Comparison of ENCODE assay signal across 8 mouse cellular contexts in genomic region chr3:51415098-51416072, GRCm38 (mm10). TPM values are rescaled to one million over a fixed set of nuclear protein-coding genes. Genes with fewer than 3 reads are reported as not detected.
DNase-seq lines count a peak whose midpoint lies in the region; ATAC-seq and TF ChIP-seq lines count a peak whose summit lies in the region.

Naa15 (plus strand) TSS chr3:51415148.

- H3K27me3 ChIP-seq in C2C12 (ENCODE audit: control insufficient read depth, insufficient read depth, insufficient read length), result no peaks in the 10 kb centered on the region
- no peaks in the 10 kb centered on the region for H3K27me3 ChIP-seq in erythroblast, embryonic 14.5 days (ENCODE audit: control insufficient read depth)
- H3K27me3 ChIP-seq in heart, embryonic 13.5 days (replicated peaks), result no peaks in the 10 kb centered on the region
- H3K27me3 ChIP-seq in liver, embryonic 12.5 days (replicated peaks), result no peaks in the 10 kb centered on the region
- no peaks in the 10 kb centered on the region for H3K27me3 ChIP-seq in stomach, embryonic 15.5 days (replicated peaks)

- peak; percentile 85 for ATAC-seq in heart, embryonic 13.5 days (ENCODE audit: extremely low read depth, insufficient number of reproducible peaks, low FRiP score, low TSS enrichment)
- ATAC-seq in liver, embryonic 12.5 days, result peak; percentile 89
- ATAC-seq in stomach, embryonic 15.5 days (ENCODE audit: insufficient read depth, low FRiP score, low read depth), result peak; percentile 93

- peak; percentile 98 for DNase-seq in brain, embryonic 14.5 days (ENCODE audit: low read depth)
- peak; percentile 97 for DNase-seq in kidney, postnatal 10 days
- peak; percentile 90 to 93 for DNase-seq in natural killer cell, adult 2 months (ENCODE audit: low spot score in 2 of 2)

- peaks cover 51% of the 10 kb centered on the region for H3K79me3 ChIP-seq in C2C12 (ENCODE audit: low read depth)

- peak within 1 kb of the TSS; percentile 95 for H3K27ac ChIP-seq in heart, embryonic 13.5 days (replicated peaks)
- peak within 1 kb of the TSS; percentile 97 for H3K27ac ChIP-seq in liver, embryonic 12.5 days
- H3K27ac ChIP-seq in stomach, embryonic 15.5 days, result peak within 1 kb of the TSS; percentile 95

- H3K79me2 ChIP-seq in C2C12 (ENCODE audit: control insufficient read depth, insufficient read depth), result peaks cover 62% of the 10 kb centered on the region

- peaks cover 28% of the 10 kb centered on the region for H3K36me3 ChIP-seq in C2C12 (ENCODE audit: control insufficient read depth, insufficient read depth)
- peaks cover 18% of the 10 kb centered on the region for H3K36me3 ChIP-seq in erythroblast, embryonic 14.5 days (ENCODE audit: control insufficient read depth)
- H3K36me3 ChIP-seq in heart, embryonic 13.5 days, result no peaks in the 10 kb centered on the region; the same call in 1 of the 2 replicates
- H3K36me3 ChIP-seq in liver, embryonic 12.5 days, result peaks cover 8% of the 10 kb centered on the region; the same call in 1 of the 2 replicates
- H3K36me3 ChIP-seq in stomach, embryonic 15.5 days, result no peaks in the 10 kb centered on the region

- TF ChIP-seq POLR2A in brain, embryonic 14.5 days (IDR thresholded peaks at IDR 0.05; ENCODE audit: borderline replicate concordance, extremely low read depth, insufficient read depth, insufficient read length, poor library complexity, severe bottlenecking), result peak; percentile 93

- peak within 1 kb of the TSS; percentile 96 for H3ac ChIP-seq in C2C12 (ENCODE audit: control insufficient read depth, insufficient read length, low read depth)

- H3K9ac ChIP-seq in heart, embryonic 13.5 days, result peak within 1 kb of the TSS; percentile 99
- H3K9ac ChIP-seq in liver, embryonic 12.5 days, result peak within 1 kb of the TSS; percentile 99
- peak within 1 kb of the TSS; percentile 92 for H3K9ac ChIP-seq in stomach, embryonic 15.5 days

- peak within 1 kb of the TSS; percentile 86 for H3K4me2 ChIP-seq in heart, embryonic 13.5 days
- H3K4me2 ChIP-seq in liver, embryonic 12.5 days, result peak within 1 kb of the TSS; percentile 85
- H3K4me2 ChIP-seq in stomach, embryonic 15.5 days, result peak within 1 kb of the TSS; percentile 66

- 5% methylated on average over 43 of the region's 43 CpGs for WGBS in heart, embryonic 13.5 days
- 4% methylated on average over 43 of the region's 43 CpGs for WGBS in liver, embryonic 12.5 days (ENCODE audit: insufficient replicate concordance)
- 3% methylated on average over 43 of the region's 43 CpGs for WGBS in stomach, embryonic 15.5 days

- no peaks in the 10 kb centered on the region for H3K9me3 ChIP-seq in erythroblast, embryonic 14.5 days (ENCODE audit: control insufficient read depth, low read length)
- no peaks in the 10 kb centered on the region for H3K9me3 ChIP-seq in heart, embryonic 13.5 days
- no peaks in the 10 kb centered on the region for H3K9me3 ChIP-seq in liver, embryonic 12.5 days (replicated peaks)
- H3K9me3 ChIP-seq in stomach, embryonic 15.5 days, result no peaks in the 10 kb centered on the region

- H3K4me3 ChIP-seq in C2C12 (ENCODE audit: insufficient read depth, poor library complexity, severe bottlenecking), result peak within 1 kb of the TSS; percentile 93
- H3K4me3 ChIP-seq in erythroblast, embryonic 14.5 days (replicated peaks), result peak within 1 kb of the TSS; percentile 73
- H3K4me3 ChIP-seq in heart, embryonic 13.5 days, result peak within 1 kb of the TSS; percentile 99
- peak within 1 kb of the TSS; percentile 99 for H3K4me3 ChIP-seq in liver, embryonic 12.5 days
- peak within 1 kb of the TSS; percentile 94 for H3K4me3 ChIP-seq in stomach, embryonic 15.5 days (replicated peaks)

- H3K4me1 ChIP-seq in erythroblast, embryonic 14.5 days (ENCODE audit: control insufficient read depth), result peaks cover 57% of the 10 kb centered on the region
- H3K4me1 ChIP-seq in heart, embryonic 13.5 days, result peaks cover 31% of the 10 kb centered on the region
- H3K4me1 ChIP-seq in liver, embryonic 12.5 days, result peaks cover 51% of the 10 kb centered on the region
- H3K4me1 ChIP-seq in stomach, embryonic 15.5 days, result peaks cover 15% of the 10 kb centered on the region

- no peak for TF ChIP-seq CTCF in C2C12 (IDR thresholded peaks at IDR 0.05; ENCODE audit: control insufficient read depth, insufficient read depth, insufficient read length)
- TF ChIP-seq CTCF in brain, embryonic 14.5 days (IDR thresholded peaks at IDR 0.05; ENCODE audit: borderline replicate concordance, extremely low read depth, insufficient read depth, insufficient read length), result no peak

TF ChIP-seq in C2C12, 6 proteins besides CTCF, POLR2A, EP300 and RAD21:
- peak; percentile 16 for TF ChIP-seq MAX (IDR thresholded peaks at IDR 0.05)
- TF ChIP-seq FOSL1 (IDR thresholded peaks at IDR 0.05; ENCODE audit: insufficient read depth, low read length, poor library complexity, severe bottlenecking), result no peak
- TF ChIP-seq MYOG (IDR thresholded peaks at IDR 0.05; ENCODE audit: control insufficient read depth, extremely low read depth, insufficient read length), result no peak
- TF ChIP-seq USF1 (IDR thresholded peaks at IDR 0.05; ENCODE audit: low read depth), result no peak

RNA-seq across cellular contexts. Expression of gene Naa15, which starts in this region (rescaled TPM):
- 13.3 TPM for polyA plus RNA-seq in C2C12 (2012; fragmentation: generic; extraction: Trizol)
- 25.0 and 31.7 TPM in 2 replicates for polyA plus RNA-seq in brain, embryonic 14.5 days (2012; rRNA removed)
- 1.2 TPM in 2 replicates for polyA plus RNA-seq in erythroblast, embryonic 14.5 days (2012)
- 35.7 and 44.6 TPM in 2 replicates for polyA plus RNA-seq in heart, embryonic 13.5 days (2015; fragmentation: Nextera tagmentation; extraction: Ambion mirVana)
- polyA plus RNA-seq in liver, embryonic 12.5 days (2016; fragmentation: Nextera tagmentation; extraction: Ambion mirVana), result 41.9 and 49.9 TPM in 2 replicates
- 43.8 and 49.9 TPM in 2 replicates for polyA plus RNA-seq in stomach, embryonic 15.5 days (2015; fragmentation: Nextera tagmentation; extraction: Ambion mirVana)

Comparison
In these comparisons a context has a peak if more than half of its experiments do, and no peak if none do; other contexts are left out.
1. Peak in every context shown above with its lines: DNase-seq, ATAC-seq, H3K4me3 ChIP-seq and H3K27ac ChIP-seq.